Mouse (Mus musculus): Measurements from ENCODE around the gene Ifitm6.

DNA sequence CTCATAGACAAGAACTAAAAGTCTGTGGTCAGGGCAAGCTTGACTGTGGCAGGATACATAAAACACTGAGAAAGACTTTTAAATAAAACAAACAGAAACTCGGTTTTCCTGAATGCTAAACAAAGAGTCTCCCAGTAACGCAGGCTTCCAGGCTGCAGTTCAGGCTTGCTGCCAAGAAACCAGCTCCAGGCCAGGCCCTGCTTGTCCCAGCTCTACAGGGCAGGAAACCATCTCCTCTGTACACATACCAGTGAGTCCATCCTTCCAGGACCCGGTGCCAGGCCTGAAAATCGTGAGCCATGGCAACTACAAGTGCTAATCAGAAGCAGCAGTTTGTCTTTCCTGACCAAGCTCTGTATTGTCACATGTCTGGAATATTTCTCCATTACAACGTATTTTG lies 23.9 kb upstream of the Ifitm6 start:
- TF ChIP-seq CTCF (IDR thresholded peaks at IDR 0.05; ENCODE audit: low read depth): no peak
- TF ChIP-seq EP300 (IDR thresholded peaks at IDR 0.05; ENCODE audit: low read depth): no peak

Data from liver, postnatal 0 days (tissue).